Mouse (Mus musculus) liver, embryonic 14.5 days (tissue): ENCODE data around the gene Slc39a3. TPM values are rescaled to one million over a fixed set of nuclear protein-coding genes. Genes with fewer than 3 reads are reported as not detected.

ENCODE experiments used
- ATAC-seq: fragments of 200-750 bp; cut with Nextera tagmentation; 2 replicates; pipeline ENCODE4 v1.8.0; 2017; ENCODE audit warnings: moderate number of reproducible peaks, mild to moderate bottlenecking, moderate library complexity; ENCODE audit not compliant: insufficient read depth
- DNase-seq, 3 experiments: peaks; one replicate each; pipeline ENCODE4 v3.0.0-alpha.2; 2012 to 2013; ENCODE audit warnings: low read depth in 3 of 3, low spot score in 3 of 3
- H3K27ac ChIP-seq: fragments of 300-500 bp; sonication (generic); 2 replicates; pipeline ENCODE4 v1.5.1; 2014; ENCODE audit warnings: moderate library complexity, mild to moderate bottlenecking, control low read depth, inconsistent platforms
- H3K27me3 ChIP-seq: fragments of 300-500 bp; sonication (generic); 2 replicates; pipeline ENCODE4 v1.6.1; 2014; ENCODE audit warnings: mild to moderate bottlenecking, low read length, moderate library complexity; ENCODE audit not compliant: control insufficient read depth, insufficient read depth
- H3K36me3 ChIP-seq: fragments of 300-500 bp; sonication (generic); replicated peaks from 2 replicates; pipeline ENCODE4 v1.6.1; 2014; ENCODE audit warnings: low read depth; ENCODE audit not compliant: control insufficient read depth, insufficient read depth
- H3K4me1 ChIP-seq, 2 experiments: fragments of 200-500 bp in 1 of 2; fragments of 300-500 bp in 1 of 2; sonication (generic) in 1 of 2; replicated peaks; 2 replicates each; pipeline ENCODE4 v1.6.1; 2012 to 2014; ENCODE audit warnings: antibody characterized with exemption in 1 of 2, inconsistent platforms in 1 of 2, low read length in 1 of 2; ENCODE audit not compliant: control insufficient read depth in 2 of 2, insufficient read depth in 2 of 2
- H3K4me2 ChIP-seq: fragments of 300-500 bp; sonication (generic); 2 replicates; pipeline ENCODE4 v1.6.1; 2014; ENCODE audit warnings: low read depth, mild to moderate bottlenecking, control low read depth, moderate library complexity
- H3K4me3 ChIP-seq, 2 experiments: fragments of 200-500 bp in 1 of 2; fragments of 300-500 bp in 1 of 2; sonication (generic) in 1 of 2; 2 replicates each; pipeline ENCODE4 v1.5.1; 2012 to 2014; ENCODE audit warnings: low read depth in 2 of 2, low read length in 2 of 2, mild to moderate bottlenecking in 2 of 2, control low read depth in 1 of 2, inconsistent platforms in 1 of 2, moderate library complexity in 1 of 2; ENCODE audit not compliant: insufficient read depth in 1 of 2
- H3K9ac ChIP-seq: fragments of 300-500 bp; sonication (generic); replicated peaks from 2 replicates; pipeline ENCODE4 v1.6.1; 2014; ENCODE audit warnings: mild to moderate bottlenecking, control low read depth, moderate library complexity
- H3K9me3 ChIP-seq: fragments of 300-500 bp; sonication (generic); 2 replicates; pipeline ENCODE4 v1.6.1; 2016; ENCODE audit warnings: low read length, mixed read lengths; ENCODE audit not compliant: control insufficient read depth
- CTCF ChIP-seq: IDR thresholded peaks from 2 replicates; pipeline ENCODE4 v1.5.1; 2016; ENCODE audit warnings: antibody characterized with exemption, low read depth, control low read depth
- EP300 ChIP-seq: IDR thresholded peaks from 2 replicates; pipeline ENCODE4 v1.6.1; 2016; ENCODE audit warnings: antibody characterized with exemption, low read depth
- WGBS: fragments of 180-500 bp; shearing (Covaris S2); extraction: QIAGEN DNeasy Blood & Tissue Kit; methylation state at CpG from one replicate; pipeline ENCODE4 v1.1.7; 2014; ENCODE audit not compliant: insufficient replicate concordance; 5-methylcytosine and 5-hydroxymethylcytosine counted together
- polyA plus RNA-seq, 2 experiments: library from polyadenylated mRNA; depleted of rRNA in 1 of 2; stranded (reverse) in 1 of 2; unstranded in 1 of 2; fragments of >200 nt; fragmentation: Nextera tagmentation in 1 of 2; extraction: Ambion mirVana in 1 of 2; gene quantifications; 2 replicates each; pipeline versions ENCODE4 v1.2.1 to v1.2.3; 2012 to 2014

The Slc39a3 gene
- polyA plus RNA-seq, 2 experiments = 2.7 to 4.4 TPM

- H3K36me3 ChIP-seq = no peaks in the 10 kb centered on the region
- DNase-seq = no peak
- H3K4me1 ChIP-seq = peaks cover 3 to 8% of the 10 kb centered on the region in 2 experiments; a peak in 3 of 4 replicates
- 64% methylated on average over 8 of the region's 8 CpGs for WGBS
- H3K4me3 ChIP-seq = no peak overlapping the region
- ATAC-seq = no peak
- no peaks in the 10 kb centered on the region for H3K27me3 ChIP-seq
- H3K27ac ChIP-seq = no peak overlapping the region
- H3K9ac ChIP-seq = no peak overlapping the region
- H3K4me2 ChIP-seq = no peak overlapping the region
- no peak for TF ChIP-seq EP300
- TF ChIP-seq CTCF = no peak
- no peaks in the 10 kb centered on the region for H3K9me3 ChIP-seq
These were observed 39.9 kb downstream of the Slc39a3 start for GRCm38 (mm10) chr10:80997332-80997731.

GRCm38 (mm10) chr10:80996501-80996900, 40.7 kb downstream of the Slc39a3 start:
- ATAC-seq = no peak
- DNase-seq = no peak
- H3K4me3 ChIP-seq = no peak overlapping the region
- no peak overlapping the region for H3K9ac ChIP-seq
- peaks cover 3 to 8% of the 10 kb centered on the region in 2 experiments; a peak in 3 of 4 replicates for H3K4me1 ChIP-seq
- 74% methylated on average over 8 of the region's 8 CpGs for WGBS
- no peak overlapping the region for H3K27ac ChIP-seq
- no peaks in the 10 kb centered on the region for H3K9me3 ChIP-seq
- H3K27me3 ChIP-seq = no peaks in the 10 kb centered on the region
- TF ChIP-seq EP300 (no peak), CTCF (no peak)
- no peaks in the 10 kb centered on the region for H3K36me3 ChIP-seq
- H3K4me2 ChIP-seq = no peak overlapping the region

- Histone ChIP-seq H3K36me3 (no peaks in the 10 kb centered on the region), H3K4me1 (peaks cover 3 to 5% of the 10 kb centered on the region in 2 experiments; a peak in 3 of 4 replicates), H3K27ac (no peak overlapping the region), H3K4me2 (no peak overlapping the region), H3K27me3 (no peaks in the 10 kb centered on the region), H3K4me3 (no peak overlapping the region), H3K9me3 (no peaks in the 10 kb centered on the region), H3K9ac (no peak overlapping the region)
- TF ChIP-seq EP300 = no peak
- peak; percentile 99 for TF ChIP-seq CTCF
- 7% methylated on average over 21 of the region's 21 CpGs for WGBS
- no peak for ATAC-seq
- peak; percentile 38 to 52 (median 42) for DNase-seq
These were observed 42.1 kb downstream of the Slc39a3 start for GRCm38 (mm10) chr10:80995091-80995632.

- Histone ChIP-seq H3K9ac (no peak overlapping the region), H3K4me1 (peaks cover under 1 to 1% of the 10 kb centered on the region in 2 experiments; a peak in 2 of 4 replicates), H3K9me3 (no peaks in the 10 kb centered on the region), H3K4me2 (no peak overlapping the region), H3K36me3 (no peaks in the 10 kb centered on the region), H3K4me3 (no peak overlapping the region), H3K27ac (no peak overlapping the region), H3K27me3 (no peaks in the 10 kb centered on the region)
- WGBS = 34% methylated on average over 4 of the region's 4 CpGs
- no peak for ATAC-seq
- no peak for DNase-seq
- TF ChIP-seq EP300 (no peak), CTCF (no peak)
These were observed 42.6 kb downstream of the Slc39a3 start for GRCm38 (mm10) chr10:80994621-80995020.

GRCm38 (mm10) chr10:80993276-80993675, 44.0 kb downstream of the Slc39a3 start:
- Histone ChIP-seq H3K27me3 (no peaks in the 10 kb centered on the region), H3K9ac (no peak overlapping the region), H3K36me3 (no peaks in the 10 kb centered on the region), H3K9me3 (no peaks in the 10 kb centered on the region), H3K27ac (no peak overlapping the region), H3K4me1 (no peaks in the 10 kb centered on the region), H3K4me3 (no peak overlapping the region), H3K4me2 (no peak overlapping the region)
- DNase-seq = no peak
- WGBS = 48% methylated on average over 5 of the region's 5 CpGs
- TF ChIP-seq CTCF (no peak), EP300 (no peak)
- ATAC-seq = no peak
